Mouse (Mus musculus) embryonic facial prominence, embryonic 10.5 days (tissue): Measurements from ENCODE around the gene Clta. TPM values are rescaled to one million over a fixed set of nuclear protein-coding genes. Genes with fewer than 3 reads are reported as not detected.
A peak's percentile ranks its signal among the peaks of the same experiment; 100 is the strongest.

Experiments used
- DNase-seq: peaks from one replicate; pipeline ENCODE4 v3.0.0-alpha.2; 2017; ENCODE audit warnings: low spot score
- H3K27ac ChIP-seq: fragments of 300-500 bp; sonication (generic); replicated peaks from 2 replicates; pipeline ENCODE4 v1.5.1; 2016; ENCODE audit warnings: mild to moderate bottlenecking
- H3K27me3 ChIP-seq: fragments of 300-500 bp; sonication (generic); replicated peaks from 2 replicates; pipeline ENCODE4 v1.6.1; 2016; ENCODE audit warnings: low read depth, mild to moderate bottlenecking; ENCODE audit not compliant: poor library complexity, severe bottlenecking
- H3K36me3 ChIP-seq: fragments of 300-500 bp; sonication (generic); replicated peaks from 2 replicates; pipeline ENCODE4 v1.6.1; 2016; ENCODE audit warnings: mild to moderate bottlenecking, moderate library complexity
- H3K4me1 ChIP-seq: fragments of 300-500 bp; sonication (generic); 2 replicates; pipeline ENCODE4 v1.6.1; 2016
- H3K4me3 ChIP-seq: fragments of 300-500 bp; sonication (generic); 2 replicates; pipeline ENCODE4 v1.5.1; 2016; ENCODE audit warnings: mild to moderate bottlenecking, moderate library complexity
- H3K9me3 ChIP-seq: fragments of 300-500 bp; sonication (generic); 2 replicates; pipeline ENCODE4 v1.6.1; 2016; ENCODE audit warnings: mild to moderate bottlenecking
- WGBS: fragments of 180-500 bp; shearing (Covaris S2); methylation state at CpG from one replicate; pipeline ENCODE4 v1.1.7; 2016; 5-methylcytosine and 5-hydroxymethylcytosine counted together
- polyA plus RNA-seq: library from polyadenylated mRNA; unstranded; fragments of >200 nt; fragmentation: Nextera tagmentation; extraction: Ambion mirVana; gene quantifications from 2 replicates; pipeline ENCODE4 v1.2.1, GENCODE M21; 2016

Clta gene
- polyA plus RNA-seq, 1 experiment from 2014 or later: 222 TPM

DNA sequence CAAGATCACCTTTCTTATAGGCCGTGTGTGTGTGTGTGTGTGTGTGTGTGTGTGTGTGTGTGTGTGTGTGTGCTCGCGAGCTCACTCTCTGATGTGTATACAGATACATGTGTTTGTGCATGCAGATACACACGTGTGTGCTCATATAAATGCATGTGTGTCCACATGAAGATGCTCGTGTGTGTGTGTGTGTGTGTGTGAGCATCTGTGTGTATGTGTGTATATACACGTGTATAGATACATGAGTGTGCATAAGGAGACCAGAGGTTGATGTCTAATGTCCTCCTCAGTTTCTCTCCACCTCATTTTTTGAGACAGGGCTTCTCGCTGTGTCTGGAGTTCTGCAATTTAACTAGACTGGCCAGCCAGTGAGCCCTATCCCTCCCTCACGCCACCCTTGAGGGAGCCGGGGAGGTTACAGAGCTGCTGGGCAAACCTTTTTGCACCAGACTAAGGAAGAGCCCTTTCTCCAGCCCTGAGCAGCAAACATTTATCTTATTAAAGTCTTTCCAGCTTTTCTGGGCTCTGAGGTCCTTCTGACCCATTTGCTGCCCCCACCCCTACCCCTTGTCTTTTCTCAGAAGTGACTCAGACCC, 32.6 kb upstream of the Clta start:
- WGBS: 64% methylated on average over 9 of the region's 9 CpGs
- DNase-seq: no peak
- Histone ChIP-seq H3K9me3 (no peaks in the 10 kb centered on the region), H3K36me3 (peaks cover 6% of the 10 kb centered on the region), H3K4me3 (peak overlapping the region; percentile 35), H3K4me1 (peaks cover 50% of the 10 kb centered on the region), H3K27me3 (peaks cover 11% of the 10 kb centered on the region; the same call in 1 of the 2 replicates), H3K27ac (peak overlapping the region; percentile 81)

DNA sequence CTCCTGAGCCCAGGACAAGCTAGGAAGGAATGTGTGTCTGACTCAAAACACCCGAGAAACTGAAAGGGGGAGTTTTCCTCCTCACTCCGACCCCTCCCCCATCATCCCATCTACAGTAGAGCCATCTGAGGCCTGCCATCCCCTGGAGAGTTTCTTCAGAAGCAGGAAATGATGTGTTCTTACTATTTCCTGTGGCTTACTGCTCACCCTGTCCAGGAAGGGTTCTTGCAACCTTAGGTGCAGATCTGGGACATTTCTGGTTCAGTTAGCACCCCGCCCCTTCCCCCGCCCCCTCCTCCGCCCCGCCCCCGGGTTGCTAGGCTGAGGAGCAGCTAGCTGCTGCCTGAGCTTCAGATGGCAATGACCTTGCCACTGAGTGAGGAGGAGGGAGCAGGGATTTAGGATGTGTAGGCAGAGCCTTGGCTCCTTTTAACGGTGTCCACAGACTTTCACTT, 32.1 kb upstream of the Clta start:
- Histone ChIP-seq H3K36me3 (peaks cover 7% of the 10 kb centered on the region), H3K27me3 (peaks cover 14% of the 10 kb centered on the region; the same call in 1 of the 2 replicates), H3K4me3 (peak overlapping the region; percentile 35), H3K9me3 (no peaks in the 10 kb centered on the region), H3K4me1 (peaks cover 50% of the 10 kb centered on the region), H3K27ac (peak overlapping the region; percentile 81)
- WGBS: 2% methylated on average over 8 of the region's 8 CpGs
- DNase-seq: peak; percentile 86

DNA sequence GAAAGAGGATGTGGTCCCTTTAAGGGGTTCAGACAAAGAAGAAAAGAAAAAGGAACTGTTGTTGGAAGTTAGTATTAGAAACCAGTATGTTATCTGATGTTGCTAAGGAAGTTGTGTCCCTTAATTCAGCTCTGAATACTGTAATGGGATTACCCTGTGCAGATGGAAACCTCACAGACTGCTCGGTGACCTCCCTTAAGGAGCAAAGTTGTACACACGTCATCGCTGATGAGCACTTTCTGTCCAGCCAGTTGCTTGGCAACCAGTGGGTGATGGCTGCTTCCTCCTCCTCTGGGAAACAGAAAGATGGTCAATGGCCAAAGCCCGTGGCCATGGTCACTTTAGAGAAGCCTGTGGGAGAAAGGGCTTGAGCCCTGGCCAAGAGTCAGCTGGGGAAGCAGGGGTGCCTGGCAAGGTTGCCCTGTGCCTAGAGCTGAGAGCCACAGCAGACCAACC, 30.7 kb upstream of the Clta start:
- Histone ChIP-seq H3K27me3 (peaks cover 8% of the 10 kb centered on the region; the same call in 1 of the 2 replicates), H3K4me3 (no peak overlapping the region), H3K4me1 (peaks cover 47% of the 10 kb centered on the region), H3K9me3 (no peaks in the 10 kb centered on the region), H3K27ac (0 out of 2 replicates have a peak overlapping the region, but pooled peaks have one; percentile 45), H3K36me3 (peaks cover 11% of the 10 kb centered on the region)
- no peak for DNase-seq
- WGBS: 69% methylated on average over 4 of the region's 4 CpGs

DNA sequence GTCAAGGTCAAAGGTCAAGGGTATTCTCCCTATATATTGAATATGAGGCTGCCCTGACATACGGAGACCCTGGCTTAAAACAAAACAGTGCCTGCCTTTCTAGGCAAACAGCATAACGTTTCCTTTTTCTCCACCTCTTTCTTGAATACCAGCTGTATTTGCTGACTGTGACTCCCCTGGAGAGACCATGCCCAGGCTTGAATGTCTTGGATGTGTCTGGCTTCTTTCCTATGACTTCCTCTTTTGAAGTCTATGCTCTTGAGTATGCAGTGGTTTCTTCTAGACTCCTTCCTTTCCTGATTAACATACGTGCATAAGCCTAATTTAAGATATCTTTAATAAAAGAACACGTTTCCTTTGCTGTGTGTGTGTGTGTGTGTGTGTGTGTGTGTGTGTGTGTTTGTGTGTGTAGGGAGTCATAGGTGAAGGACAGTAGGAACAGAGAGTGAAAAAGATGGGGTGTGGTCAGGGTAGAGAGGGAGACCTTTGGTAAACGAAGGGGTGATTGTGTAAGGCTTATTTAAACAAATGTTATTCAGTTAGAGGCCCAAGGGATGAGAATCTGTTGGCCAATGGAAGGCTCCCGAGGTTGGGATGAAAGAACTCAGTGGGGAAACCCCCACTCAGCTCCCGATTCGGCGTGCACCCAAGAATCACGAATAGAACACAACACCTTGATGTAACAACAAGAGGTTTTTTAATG, 29.2 kb upstream of the Clta start:
- peaks cover 11% of the 10 kb centered on the region for H3K36me3 ChIP-seq
- no peaks in the 10 kb centered on the region for H3K9me3 ChIP-seq
- no peak overlapping the region for H3K4me3 ChIP-seq
- peaks cover 7% of the 10 kb centered on the region; the same call in 1 of the 2 replicates for H3K27me3 ChIP-seq
- H3K27ac ChIP-seq: no peak overlapping the region
- WGBS: 86% methylated on average over 10 of the region's 10 CpGs
- peaks cover 49% of the 10 kb centered on the region for H3K4me1 ChIP-seq
- DNase-seq: no peak

DNA sequence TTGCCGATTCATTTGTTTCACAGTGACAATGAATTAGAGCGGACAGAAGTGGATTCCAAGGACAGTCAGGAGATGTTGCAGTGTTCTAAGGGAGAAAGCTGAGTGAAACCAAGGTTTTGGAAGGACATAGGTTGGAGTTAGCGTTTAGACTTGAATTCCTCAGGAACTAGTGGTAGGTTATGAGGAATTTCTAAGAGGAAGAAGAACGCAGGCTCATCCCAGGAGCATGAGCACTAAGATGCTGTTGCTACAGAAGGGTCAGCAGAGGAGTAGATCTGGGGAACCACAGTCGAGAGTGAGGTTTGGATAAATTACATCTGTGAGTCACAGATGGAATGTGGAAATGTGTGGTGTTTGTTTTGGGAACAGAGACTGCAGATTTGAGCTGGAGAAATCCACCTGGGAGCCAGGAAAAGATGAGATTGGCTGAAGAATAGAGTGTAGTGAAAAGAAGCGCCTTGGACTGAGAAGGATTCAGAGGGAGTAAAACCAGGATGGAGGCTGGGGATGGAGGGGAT, 28.0 kb upstream of the Clta start:
- WGBS: 85% methylated on average over 6 of the region's 6 CpGs
- no peak overlapping the region for H3K27ac ChIP-seq
- peaks cover 39% of the 10 kb centered on the region for H3K4me1 ChIP-seq
- 0 out of 2 replicates have a peak, but pooled peaks cover 7% of the 10 kb centered on the region for H3K27me3 ChIP-seq
- no peak overlapping the region for H3K4me3 ChIP-seq
- H3K9me3 ChIP-seq: no peaks in the 10 kb centered on the region
- no peak for DNase-seq
- H3K36me3 ChIP-seq: peaks cover 5% of the 10 kb centered on the region; the same call in 1 of the 2 replicates

DNA sequence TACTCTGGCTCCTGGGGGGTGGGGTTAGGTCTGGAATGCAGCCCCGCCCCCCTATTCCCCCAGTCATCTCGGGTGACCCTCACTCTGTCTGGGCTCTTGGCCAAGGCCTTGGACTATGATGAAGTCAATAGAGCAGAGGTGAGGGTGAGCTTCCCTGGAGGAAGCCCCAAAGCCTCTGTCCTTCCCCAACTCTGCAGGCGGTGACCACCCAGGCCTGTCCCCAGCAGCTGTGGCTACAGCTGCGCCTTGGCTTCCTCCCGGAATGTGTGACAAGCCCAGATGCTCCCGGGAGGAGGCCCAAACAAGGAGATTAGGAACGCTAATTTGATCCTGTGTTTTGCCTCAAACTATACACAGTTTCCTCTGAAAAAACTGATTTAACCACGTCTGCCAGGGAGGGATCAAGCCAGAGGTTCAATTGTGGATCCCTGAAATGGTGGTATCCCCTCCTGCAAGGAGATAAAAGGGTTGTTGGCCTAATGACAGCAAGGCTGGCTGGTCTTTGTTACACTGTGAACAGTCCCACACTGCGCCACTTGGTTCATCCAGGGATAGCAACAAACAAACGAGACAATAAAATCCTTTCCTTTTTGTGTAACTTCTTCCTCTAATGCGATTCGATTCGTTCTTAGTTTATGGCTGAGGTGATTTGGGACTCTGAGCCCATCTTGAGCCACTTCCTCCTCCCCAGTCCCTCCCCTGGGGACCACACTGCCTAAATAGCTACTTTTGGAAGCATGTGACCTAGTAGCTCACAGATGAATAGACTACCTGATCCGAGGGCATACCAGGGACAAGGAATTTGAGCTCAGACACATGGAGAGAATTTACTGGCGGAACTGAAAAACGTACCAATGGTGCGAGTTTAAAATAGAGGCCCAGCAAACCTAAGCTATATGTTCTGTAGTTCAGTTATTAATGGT, 25.5 kb upstream of the Clta start:
- DNase-seq: peak; percentile 64
- Histone ChIP-seq H3K4me1 (peaks cover 31% of the 10 kb centered on the region), H3K9me3 (no peaks in the 10 kb centered on the region), H3K4me3 (no peak overlapping the region), H3K27ac (peak overlapping the region; percentile 71), H3K27me3 (peaks cover 9% of the 10 kb centered on the region; the same call in 1 of the 2 replicates), H3K36me3 (peaks cover 5% of the 10 kb centered on the region; the same call in 1 of the 2 replicates)
- WGBS: 17% methylated on average over 17 of the region's 17 CpGs

DNA sequence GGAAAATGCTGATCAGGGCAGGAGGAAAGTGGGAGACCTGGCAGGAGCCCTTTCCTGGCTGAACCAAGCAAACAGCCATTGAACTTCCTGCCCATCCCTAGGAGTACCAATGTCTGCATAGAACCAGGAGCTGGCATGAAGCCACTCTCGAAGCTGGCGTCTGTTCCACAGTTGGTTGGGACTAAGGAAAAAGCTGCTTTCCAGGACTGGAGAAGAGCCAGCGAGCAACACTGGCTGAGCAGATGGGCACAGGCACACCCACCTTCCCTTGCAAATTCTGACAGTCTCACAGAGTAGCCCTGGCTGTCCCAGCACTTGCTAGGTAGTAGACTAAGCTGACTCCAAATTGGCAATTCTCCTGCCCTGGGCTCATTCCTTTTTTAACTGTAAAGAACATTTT, 24.5 kb upstream of the Clta start:
- 87% methylated on average over 3 of the region's 3 CpGs for WGBS
- H3K4me3 ChIP-seq: no peak overlapping the region
- peaks cover 5% of the 10 kb centered on the region; the same call in 1 of the 2 replicates for H3K36me3 ChIP-seq
- H3K27me3 ChIP-seq: peaks cover 12% of the 10 kb centered on the region; the same call in 1 of the 2 replicates
- H3K27ac ChIP-seq: peak overlapping the region; percentile 71
- no peak for DNase-seq
- no peaks in the 10 kb centered on the region for H3K9me3 ChIP-seq
- H3K4me1 ChIP-seq: peaks cover 31% of the 10 kb centered on the region

DNA sequence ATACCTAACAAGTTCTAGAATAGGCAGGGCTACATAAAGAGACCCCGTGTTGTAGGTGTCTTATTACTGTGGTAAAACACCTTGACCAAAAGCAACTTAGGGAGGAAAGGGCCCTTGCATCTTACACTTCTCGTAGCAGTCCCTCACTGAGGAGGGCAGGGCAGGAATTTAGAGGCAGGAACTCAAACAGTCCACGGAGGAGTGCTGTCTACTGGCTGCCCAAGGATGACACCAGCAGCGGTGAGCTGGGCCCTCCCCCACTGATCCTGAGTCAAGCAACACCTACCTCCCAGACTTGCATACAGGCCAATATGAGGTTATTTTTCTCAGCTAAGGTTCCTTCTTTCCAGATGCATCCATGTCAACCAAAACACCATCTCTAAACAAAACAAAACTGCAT, 24.0 kb upstream of the Clta start:
- Histone ChIP-seq H3K9me3 (no peaks in the 10 kb centered on the region), H3K4me1 (peaks cover 31% of the 10 kb centered on the region), H3K27ac (no peak overlapping the region), H3K27me3 (peaks cover 12% of the 10 kb centered on the region; the same call in 1 of the 2 replicates), H3K36me3 (peaks cover 5% of the 10 kb centered on the region; the same call in 1 of the 2 replicates), H3K4me3 (no peak overlapping the region)
- DNase-seq: no peak
- 85% methylated on average over 4 of the region's 4 CpGs for WGBS

DNA sequence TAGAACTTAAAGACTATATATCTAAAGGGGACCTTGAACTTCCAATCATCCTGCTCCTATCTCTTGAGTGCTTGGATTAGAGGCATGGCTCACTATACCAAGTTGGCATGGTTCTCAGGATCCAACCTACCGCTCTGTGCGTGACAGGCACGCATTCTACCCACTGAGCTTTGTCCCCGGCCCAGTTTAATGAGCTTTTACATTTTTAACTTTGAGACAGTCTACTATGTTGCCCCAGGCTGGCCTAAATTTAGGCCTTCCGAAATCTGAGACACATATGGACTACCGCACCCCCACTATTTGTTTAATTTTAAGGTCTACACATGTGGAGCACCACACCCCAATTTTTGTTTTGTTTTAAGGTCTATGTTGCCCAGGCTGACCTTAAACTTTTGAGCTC, 23.4 kb upstream of the Clta start:
- WGBS: 95% methylated on average over 6 of the region's 6 CpGs
- Histone ChIP-seq H3K9me3 (no peaks in the 10 kb centered on the region), H3K4me1 (peaks cover 31% of the 10 kb centered on the region), H3K36me3 (peaks cover 5% of the 10 kb centered on the region; the same call in 1 of the 2 replicates), H3K27ac (peak overlapping the region; percentile 86), H3K27me3 (peaks cover 12% of the 10 kb centered on the region; the same call in 1 of the 2 replicates), H3K4me3 (no peak overlapping the region)
- no peak for DNase-seq

DNA sequence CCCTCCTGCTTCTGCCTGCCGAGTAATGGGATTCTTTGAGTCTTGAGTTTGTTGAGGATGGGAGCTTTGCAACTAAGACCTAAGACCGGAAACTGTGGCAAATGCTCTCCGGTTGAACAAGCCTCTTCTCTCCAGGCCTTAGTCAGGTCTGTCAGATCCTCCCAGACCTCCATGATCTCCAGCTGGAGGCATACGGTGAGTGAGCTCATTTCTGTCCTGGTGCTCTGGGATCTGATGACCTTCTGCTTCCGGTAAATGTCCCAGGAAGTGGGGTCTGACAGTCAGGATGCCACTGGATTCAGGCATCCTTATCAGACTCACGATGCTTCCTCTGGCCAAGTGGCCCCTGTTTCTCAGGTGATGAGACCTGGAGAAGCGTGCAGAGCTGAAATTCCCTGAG, 23.0 kb upstream of the Clta start:
- 87% methylated on average over 7 of the region's 7 CpGs for WGBS
- H3K27ac ChIP-seq: peak overlapping the region; percentile 86
- no peaks in the 10 kb centered on the region for H3K9me3 ChIP-seq
- DNase-seq: no peak
- H3K4me1 ChIP-seq: peaks cover 31% of the 10 kb centered on the region
- peaks cover 12% of the 10 kb centered on the region; the same call in 1 of the 2 replicates for H3K27me3 ChIP-seq
- no peak overlapping the region for H3K4me3 ChIP-seq
- peaks cover 5% of the 10 kb centered on the region; the same call in 1 of the 2 replicates for H3K36me3 ChIP-seq

DNA sequence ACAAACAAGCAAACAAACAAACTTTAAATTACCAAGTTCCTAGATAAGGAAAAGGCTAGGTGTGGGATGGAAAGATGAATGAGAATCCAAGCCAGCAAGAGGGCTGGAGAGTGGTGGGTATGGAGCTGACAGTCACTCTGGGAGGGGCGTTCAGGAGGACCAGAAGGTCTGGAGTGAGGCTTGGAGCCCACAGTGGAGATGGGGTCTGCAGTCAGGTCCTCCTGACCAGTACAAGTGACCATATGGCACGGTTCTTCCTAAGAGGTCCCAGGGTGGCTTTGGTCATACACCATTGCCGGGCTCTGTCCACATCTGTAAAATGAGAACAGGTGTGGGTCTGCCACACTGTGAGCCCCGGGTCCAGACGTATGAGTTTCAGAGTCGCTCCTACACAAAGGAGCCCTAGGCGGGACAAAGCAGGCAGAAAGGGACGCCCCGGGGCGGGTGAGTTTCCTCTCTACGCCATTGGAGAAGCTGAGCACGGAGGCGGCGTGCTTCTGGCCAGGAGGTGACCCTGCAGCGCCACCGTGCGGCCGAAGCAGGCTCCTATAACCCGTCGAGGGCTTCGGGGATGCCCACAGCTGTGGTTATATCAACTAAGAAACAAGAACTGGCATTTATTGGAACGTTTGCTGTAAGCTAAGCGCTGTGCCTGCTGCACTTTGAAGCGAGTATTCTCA, 22.1 kb upstream of the Clta start:
- H3K27ac ChIP-seq: peak overlapping the region; percentile 86
- no peaks in the 10 kb centered on the region for H3K9me3 ChIP-seq
- peaks cover 31% of the 10 kb centered on the region for H3K4me1 ChIP-seq
- peaks cover 4% of the 10 kb centered on the region; the same call in 1 of the 2 replicates for H3K36me3 ChIP-seq
- WGBS: 3% methylated on average over 24 of the region's 24 CpGs
- peak overlapping the region; percentile 50 for H3K4me3 ChIP-seq
- peaks cover 8% of the 10 kb centered on the region; the same call in 1 of the 2 replicates for H3K27me3 ChIP-seq
- peak; percentile 96 for DNase-seq
